Mouse (Mus musculus): Measurements from ENCODE around the gene Gabrb3.
"Not testable (repeated sequence)": the region's sequence is repeated elsewhere in the genome, so short reads cannot be mapped to it uniquely, and the experiment has no call there.

Gabrb3 gene

DNA sequence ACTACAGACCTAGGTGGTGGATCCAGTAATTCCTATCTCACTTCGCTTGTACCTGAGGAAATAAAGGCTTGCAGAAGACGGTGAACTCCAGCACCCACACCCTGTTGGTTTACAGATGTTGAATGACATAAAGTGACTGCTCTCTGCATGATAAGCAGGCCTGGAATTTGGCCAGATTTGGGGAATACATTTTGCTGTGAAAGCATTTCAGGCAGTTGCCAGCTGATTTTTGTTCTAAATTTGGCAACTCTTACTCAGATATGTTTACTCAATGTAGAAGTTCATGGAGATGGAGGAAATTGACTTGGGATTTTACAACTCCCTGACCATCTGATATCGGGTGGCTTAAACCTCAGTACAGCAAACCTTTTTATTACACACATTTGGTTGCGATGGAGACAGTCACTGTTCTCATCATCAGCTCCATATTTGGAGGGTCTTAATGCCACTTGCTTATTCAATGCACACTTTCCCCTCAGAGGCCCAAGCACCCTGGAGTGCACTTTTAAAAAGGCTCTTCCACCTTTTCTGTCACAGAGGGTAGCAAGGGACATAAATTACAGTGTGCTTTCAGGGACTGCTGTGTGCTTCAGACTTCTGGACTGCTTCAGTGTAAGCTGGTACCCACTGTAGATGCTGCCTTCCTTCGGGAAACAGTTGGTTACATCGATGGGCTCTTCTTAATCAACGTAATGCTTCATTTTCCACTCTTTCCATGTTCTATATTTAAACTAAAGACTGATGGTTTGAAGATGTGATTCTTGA lies 287.7 kb downstream of the Gabrb3 start:
- DNase-seq (ENCODE audit: low read depth): peak; percentile 67

DNA sequence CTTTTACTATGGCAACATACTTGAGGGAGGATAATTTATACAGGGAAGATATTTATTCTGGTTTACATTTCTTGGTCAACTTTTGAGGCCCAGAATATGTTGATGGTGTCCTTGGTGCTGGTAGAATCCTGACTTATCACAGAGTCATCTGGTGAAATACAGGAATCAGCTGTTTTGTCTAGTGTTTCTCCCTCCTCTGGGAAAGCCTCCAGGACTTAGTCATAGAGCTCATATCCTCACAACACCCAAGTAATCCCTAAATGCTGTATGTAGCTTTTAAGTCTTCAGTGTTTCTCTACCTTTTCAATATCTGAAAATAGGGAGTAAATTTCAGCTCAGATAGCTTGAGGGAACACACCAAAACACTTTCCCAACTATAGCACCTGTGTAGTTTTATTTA lies 292.2 kb downstream of the Gabrb3 start:
- peak; percentile 22 for DNase-seq (ENCODE audit: low read depth)

DNA sequence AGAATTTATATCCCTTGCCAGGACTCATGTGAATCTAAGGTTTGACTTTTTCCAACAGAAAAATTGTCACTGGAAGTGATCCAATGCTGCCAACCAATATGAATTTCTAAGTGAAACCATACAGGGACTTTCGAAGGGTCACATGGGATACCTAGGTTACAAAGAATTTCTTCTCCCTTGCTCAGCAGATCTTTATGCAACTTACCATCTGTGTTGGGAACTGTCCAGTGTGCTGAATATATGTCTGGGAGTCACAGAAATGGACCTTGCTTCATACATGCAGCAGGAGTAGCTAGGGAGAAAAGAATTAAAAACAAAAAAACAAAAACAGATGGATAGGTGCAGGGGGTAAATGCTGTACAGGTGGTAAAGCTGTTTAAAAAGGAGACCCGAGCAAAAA lies 327.3 kb downstream of the Gabrb3 start:
- peak; percentile 71 for DNase-seq (ENCODE audit: low read depth)

DNA sequence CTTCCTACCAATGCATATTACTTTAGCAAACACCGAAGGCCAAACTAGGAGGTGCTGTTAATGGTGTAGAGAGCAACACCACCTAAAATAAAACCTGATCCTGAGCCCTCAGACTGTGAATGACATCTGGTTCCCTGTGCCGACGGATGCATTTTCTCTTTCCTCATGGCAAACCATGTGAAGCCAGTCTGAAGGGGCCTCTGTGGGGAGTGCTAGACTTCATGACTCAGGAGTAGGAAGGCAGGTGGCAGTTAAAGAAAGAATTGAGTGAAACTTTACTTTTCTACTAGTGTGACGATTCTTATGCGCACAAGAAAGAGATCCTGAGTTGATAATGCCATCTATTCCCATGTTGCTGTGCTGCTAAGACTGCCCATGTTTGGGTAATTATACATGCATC lies 341.0 kb downstream of the Gabrb3 start:
- no peak for DNase-seq (ENCODE audit: low read depth)

DNA sequence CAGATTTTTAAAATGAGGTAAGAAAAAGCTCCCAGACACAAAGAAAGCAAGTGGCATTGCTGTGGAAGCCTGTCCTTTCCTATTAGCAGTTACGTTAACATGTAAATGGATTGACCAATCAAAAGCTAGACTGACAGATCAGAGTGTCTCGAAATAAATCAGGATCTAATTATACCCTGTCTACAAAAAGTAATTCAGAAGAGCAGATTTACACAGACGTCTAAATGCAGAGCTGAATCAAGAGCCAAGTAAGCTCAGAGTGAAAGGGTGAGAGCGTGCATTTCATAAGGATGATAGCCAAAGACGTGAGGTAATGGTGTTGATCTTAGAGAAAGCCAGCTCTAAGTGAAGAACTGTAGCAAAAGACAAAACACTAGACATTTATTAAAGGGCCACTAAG lies 359.3 kb downstream of the Gabrb3 start:
- no peak for DNase-seq (ENCODE audit: low read depth)

DNA sequence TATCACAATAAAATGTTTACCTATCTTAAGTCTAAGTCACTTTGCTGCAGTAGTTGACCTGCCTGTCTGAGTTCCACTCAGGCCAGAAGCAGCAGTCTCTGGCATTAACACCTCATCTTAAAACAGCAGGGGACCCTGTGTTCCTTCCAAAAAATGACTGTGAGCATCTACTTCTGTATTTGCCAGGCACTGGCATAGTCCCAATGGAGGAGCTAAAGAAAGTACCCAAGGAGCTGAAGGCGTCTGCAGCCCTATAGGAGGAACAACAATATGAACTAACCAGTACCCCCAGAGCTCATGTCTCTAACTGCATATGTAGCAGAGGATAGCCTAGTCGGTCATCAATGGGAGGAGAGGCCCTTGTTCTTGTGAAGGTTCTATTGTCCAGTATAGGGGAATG lies 366.6 kb downstream of the Gabrb3 start:
- not testable (repeated sequence) for DNase-seq (ENCODE audit: low read depth)

DNA sequence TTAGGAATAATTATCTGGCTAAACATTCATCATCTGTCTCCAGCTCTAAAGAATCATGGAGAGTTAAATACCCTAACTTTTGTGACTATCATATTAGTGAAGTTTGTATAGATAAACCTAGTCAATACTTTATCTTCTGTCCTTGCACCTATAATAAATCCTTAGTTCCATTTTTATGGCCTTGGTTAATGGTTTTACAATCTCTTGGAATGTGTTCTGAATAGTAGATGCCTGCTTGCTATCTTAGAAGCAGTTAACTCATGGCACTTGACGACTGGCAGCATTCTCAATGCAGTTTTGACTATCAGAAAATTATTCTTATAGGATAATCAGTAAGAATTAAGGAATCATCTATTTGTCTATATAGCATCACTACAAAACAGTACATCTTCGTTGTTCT lies 368.0 kb downstream of the Gabrb3 start:
- DNase-seq (ENCODE audit: low read depth): no peak

DNA sequence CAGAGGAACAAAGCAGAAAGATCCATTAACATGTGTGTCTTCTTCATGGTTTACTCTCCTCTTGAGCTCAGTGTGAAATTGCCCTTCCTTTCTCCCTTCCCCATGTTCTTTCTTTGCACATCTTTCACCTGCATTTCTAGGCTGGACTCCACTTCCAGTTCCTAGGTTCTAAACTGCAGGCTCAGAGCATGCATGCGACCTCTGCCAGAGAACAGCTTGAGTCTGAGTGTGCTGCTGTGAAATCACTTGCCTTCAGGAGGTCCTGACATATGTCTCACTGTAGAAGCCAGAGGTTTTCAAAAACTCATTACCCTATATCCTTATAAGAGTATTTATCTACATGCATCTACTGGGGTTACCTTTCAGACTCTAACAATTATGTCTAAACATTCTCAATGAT lies 383.8 kb downstream of the Gabrb3 start:
- no peak for DNase-seq (ENCODE audit: low read depth)

DNA sequence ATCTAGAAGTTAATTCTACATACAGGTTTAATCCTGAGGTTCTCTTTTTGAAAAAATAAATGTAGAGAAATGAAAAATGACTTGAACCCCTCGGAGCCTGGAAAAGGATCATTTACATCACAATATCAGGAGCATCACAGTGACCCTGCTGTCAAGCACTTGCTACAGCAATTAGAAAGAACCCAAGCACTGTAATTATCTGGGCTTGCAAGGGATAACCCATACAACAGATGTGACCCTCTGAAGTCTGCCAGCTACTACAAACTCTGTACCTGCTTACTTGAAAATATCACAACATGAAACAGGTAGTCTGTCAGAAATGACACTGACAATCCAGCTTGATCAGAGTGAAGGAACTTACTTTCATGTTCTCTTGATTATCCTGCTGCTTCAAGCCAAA lies 394.2 kb downstream of the Gabrb3 start:
- DNase-seq (ENCODE audit: low read depth): no peak

DNA sequence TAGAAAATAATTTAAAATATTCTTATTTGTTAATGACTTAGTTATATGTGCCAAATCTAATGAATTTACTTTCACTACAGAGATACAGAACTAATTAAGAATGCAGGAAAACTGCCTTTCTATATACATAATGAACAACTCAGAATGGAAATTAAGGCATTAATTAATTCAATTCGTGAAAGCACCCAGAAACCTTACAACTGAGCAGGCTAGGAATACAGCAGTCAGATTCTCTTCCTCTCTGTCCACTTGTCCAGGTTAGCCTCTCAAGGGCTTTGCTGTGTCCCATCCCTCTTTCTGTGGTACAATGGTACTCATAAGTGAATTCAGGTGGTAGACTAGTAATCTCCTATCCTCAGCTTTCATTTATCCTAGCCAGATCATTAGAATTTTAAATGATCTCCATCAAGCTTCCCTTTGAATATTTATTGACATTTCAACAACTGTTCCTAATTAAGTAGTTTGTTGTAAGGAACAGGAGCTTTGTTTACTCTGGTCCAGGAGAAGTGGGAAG lies 422.9 kb downstream of the Gabrb3 start:
- DNase-seq (ENCODE audit: low read depth): no peak

DNA sequence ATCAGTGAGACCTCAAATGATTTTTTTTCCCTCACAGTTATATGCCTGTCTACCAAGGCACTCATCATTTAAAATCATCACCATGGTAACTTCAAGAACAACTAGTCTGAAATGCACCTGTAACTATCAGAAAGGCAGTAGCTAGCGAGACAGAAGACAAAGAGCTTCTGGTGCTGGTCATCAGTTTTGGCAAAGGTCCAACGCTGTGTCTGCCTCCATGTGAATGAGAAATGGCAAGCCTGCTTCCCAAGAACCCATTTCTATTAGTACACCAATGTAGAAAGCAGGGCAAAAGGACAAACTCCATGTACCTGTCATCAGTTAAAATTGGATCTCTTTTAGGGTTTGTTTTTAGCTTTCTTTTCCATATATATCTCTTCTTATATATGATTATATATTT lies 448.5 kb downstream of the Gabrb3 start:
- DNase-seq (ENCODE audit: low read depth): no peak
